Mouse (Mus musculus): ENCODE data around the gene Chd3.
A peak's percentile ranks its signal among the peaks of the same experiment; 100 is the strongest.
"Not testable (repeated sequence)": the region's sequence is repeated elsewhere in the genome, so short reads cannot be mapped to it uniquely, and the experiment has no call there.

Chd3 gene

DNA sequence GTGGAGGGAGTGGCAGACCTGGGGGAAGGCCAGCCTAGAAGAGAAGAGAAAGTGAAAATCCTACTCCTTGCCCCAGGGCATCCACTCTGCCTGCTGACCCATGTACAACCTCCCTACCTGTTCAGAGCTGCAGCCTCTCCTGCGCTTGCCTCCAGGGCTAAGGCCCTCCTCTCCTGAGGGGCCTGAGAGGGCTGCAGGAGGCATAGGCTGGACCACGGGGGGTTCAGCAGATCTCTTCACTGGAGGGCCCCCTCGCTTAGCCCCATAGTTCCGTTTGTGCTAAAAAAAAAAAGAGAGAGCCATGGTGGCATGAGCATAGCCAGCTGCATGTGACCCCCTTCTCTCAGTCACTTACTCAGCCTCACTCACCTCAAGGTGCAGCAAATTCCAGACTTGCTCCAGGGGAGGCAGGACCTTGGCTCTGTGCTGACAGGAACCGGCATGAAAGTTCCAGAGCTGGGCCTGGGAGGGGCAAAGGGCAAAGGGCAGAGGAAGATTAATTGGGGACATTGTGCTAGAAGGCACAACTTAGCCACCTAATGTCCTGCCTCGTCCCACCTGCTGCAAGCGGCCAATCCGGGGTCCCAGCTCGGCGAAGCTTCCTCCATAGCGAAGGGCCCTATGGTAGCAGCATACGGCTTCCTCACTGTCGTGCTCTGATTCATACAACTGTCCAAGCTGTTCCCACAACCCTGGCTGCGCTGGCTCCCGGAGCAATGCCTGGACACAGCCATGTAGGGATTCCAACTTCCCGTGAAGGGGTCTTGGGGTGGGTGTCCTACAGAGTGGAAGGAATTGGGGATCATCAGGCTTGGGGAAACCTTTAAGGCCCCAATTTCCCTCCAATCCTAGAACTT lies 37.9 kb upstream of the Chd3 start:
- DNase-seq (ENCODE audit: low spot score in 2 of 2): no peak

DNA sequence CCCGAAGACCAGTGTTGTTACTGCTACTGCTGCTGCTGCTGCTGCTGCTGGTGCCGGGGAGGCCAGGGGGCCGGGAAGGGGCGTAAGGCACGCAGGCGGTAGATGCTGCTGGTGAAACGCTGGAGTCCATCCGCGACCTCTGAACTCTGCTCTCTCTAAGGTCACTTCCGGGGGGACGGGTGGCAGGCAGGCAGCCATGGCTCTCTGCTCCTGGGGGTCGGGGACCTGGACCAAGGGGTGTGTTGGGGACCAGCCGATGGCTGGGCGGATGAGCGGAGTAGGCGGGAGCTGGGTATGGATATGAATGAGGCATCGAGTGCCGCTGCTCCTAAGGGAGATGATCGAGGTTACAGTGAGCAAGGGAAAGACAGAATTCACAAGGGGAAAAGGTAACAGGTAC lies 37.1 kb upstream of the Chd3 start:
- DNase-seq (ENCODE audit: low spot score in 2 of 2): no peak

DNA sequence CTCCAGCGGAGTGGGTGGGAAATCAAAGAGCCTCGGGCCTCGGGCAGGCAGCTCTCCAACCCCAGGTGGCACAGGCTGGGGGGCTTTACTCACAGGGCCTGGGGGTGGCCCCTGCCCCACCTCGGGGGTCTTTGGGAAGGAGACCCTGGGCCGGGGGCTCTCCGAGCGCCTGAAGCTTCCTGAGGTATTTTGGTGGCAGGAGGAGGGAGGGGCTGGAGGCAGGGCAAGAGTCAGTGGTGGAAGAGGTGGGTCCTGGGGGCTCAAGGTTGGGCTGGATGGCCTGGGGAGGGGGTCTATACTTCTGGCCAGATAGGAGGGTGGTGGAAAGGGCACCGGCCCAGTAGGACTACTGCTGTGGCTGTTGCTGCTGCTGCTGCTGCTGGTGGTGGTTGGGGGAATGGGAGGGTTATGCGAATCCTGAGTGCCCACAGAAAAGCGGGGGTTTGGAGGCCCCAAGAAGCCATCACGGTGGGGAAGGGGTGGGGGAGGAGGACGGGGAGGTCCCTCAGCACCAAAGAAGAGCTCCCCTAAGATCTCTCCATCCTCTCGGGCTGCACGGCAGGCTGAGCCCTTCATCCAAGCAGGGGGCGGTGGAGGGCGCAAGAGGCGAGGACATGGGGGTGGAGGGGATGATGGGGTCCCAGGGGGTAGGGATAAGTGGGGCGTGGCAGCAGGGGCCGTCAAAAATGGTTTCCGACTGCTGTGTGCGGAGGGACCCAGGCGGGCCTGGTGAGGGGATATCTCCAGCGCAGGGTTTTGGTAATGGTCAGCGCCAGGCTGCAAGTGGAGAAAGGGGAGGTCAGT lies 36.4 kb upstream of the Chd3 start:
- DNase-seq (ENCODE audit: low spot score in 2 of 2): no peak

DNA sequence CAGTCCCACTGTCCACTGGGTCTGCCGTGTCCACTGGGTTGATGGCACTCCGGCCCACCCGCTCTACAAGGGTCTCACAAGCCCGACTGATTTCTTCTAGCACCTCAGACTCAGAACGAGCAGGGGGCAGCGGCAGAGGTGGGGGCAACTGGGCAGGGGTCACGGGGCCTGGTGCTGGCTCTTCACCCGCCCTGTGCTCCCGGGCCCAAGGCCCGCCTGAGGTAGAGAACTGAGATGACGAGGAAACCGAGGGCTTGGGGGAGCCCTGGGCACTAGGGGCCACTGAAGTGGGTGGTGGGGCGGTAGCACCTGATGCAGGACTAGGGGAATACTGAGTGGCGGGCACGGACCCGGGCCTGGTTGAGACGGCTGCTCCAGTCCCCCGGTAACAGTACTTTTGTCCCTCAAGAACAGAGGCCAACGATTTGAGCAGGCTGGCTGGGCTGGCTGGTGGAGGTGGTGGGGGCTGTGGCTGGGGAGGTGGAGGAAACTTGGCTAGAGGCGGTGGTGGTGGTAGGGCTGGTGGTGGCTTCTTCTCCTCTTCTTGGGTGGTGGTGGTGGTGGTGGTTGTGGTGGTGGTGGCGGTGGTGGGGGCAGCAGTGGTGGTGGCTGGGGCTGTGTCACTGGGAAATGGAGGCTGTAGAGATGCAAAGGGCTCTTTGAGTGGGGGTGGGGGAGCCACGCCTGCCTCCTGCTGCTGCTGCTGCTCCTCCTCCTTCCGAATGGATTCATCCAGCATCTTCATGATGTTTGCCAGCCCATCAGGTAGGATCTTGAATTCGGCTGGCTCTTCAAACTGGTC lies 35.6 kb upstream of the Chd3 start:
- DNase-seq (ENCODE audit: low spot score in 2 of 2): no peak

DNA sequence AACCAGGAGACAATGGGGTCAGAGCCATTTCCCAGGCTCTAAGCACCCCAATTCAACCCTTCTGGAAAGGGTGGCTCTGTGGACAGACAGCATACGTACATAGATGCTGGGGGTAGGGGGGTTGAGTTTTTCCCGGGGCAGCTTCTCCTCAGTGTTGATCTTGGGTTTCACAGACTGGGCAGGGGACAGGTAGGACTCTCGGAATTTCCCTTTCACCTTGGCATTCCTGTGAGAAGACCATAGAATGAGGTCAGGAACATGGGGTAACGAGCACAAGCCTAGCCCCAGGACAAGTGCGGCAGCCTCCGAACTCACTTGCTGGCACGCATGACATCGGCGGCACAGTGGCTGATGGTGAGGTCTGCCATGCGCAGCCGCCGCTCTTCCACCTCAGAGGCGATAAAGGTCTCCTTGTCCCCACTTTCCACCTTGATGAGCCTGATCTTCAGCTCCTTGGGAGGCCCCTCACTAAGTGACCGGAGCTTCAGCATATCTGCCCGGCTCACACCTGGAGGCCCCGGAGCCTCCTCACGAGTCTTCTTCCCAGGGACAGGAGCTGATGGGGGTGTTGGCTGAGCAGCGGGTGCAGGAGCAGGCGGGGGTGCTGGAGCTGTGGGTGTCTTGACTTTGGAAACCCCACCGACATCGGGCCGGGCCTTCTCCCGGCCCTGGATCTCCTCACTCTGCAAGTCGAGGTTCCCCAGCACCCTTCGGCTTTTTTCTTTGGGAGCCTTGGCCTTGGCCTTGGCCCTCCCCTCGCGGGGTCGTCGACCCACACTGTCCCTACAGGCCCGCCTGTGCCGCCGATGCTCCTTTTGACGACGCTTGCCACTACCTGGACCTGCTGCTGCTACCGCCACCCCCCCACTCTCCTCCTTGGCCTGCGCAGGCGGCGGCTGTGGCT lies 34.7 kb upstream of the Chd3 start:
- DNase-seq (ENCODE audit: low spot score in 2 of 2): no peak

DNA sequence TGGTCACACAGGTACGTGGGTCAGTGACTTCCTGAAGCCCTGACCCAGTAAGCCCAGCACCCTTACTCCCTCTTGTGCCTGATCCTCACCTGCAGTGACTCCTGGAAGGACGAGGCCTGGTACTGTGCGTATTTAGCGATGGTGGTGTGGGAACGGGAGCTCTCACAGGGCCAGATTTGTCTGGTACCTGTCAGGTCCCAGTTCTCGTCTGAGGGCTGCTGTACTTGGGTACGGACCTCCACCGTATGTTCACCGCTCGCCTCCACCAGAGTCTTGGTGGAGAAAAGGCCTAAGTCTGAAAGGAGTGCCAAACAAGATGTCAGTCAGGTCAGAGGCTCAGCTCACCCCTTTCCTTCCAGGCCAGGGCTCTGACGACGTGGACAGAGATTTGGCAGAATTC lies 32.8 kb upstream of the Chd3 start:
- DNase-seq (ENCODE audit: low spot score in 2 of 2): no peak

DNA sequence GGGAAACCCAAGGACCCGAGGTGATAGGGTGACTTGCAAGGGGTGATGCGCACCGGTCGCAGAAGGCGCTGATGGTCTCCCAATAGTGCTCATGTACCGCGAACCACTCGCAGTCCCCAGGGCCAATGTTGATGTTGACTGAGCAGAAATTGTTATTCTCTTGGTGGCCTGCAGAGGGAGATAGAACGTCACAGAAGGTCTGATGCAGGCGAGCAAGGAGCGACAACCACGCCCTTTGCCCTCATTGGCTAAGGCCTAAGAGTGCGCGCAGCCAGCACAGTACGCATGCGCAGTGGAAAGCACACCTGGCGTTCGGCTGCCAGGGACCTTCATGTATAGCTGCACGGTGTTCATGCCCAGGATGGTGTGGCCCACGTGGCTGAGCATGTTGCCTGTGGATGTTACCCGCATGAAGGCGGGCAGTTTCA lies 32.0 kb upstream of the Chd3 start:
- DNase-seq (ENCODE audit: low spot score in 2 of 2): peak; percentile 87 to 92

DNA sequence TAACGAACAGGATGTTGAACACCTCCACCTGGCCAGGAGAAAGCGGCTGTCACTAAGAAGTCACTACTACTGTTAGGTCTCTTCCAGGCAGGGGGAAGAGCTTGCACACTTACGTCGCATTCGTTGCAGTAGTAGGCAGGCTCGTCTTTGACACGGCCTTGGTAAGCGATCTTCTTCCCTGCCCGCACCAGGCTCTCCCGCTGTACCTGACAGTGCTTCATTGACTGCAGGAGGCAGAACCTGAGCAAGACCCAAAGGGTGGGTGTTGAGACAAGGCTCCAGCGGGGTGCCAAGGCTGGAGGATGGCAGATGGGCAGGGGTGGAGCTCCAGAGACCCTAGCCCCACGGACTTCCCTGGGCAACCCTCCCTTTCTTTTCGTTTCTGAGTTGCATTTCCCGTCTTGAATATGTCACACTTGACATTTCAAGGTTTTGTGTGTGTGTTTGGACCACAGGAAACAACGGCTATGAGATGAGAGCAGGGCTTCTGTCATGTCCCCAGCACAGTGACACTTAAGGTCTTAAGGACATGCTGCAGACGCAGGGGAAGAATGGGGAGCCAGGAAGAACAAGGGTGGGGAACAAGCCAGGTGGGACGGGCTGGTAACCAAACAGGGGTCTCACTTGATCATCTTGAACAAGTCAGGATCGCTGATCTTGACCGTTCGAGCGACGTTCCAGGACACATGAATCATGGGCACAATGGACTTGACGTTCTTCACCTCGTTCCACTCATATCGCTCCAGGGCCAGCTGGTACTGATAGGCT lies 31.1 kb upstream of the Chd3 start:
- DNase-seq (ENCODE audit: low spot score in 2 of 2): no peak

DNA sequence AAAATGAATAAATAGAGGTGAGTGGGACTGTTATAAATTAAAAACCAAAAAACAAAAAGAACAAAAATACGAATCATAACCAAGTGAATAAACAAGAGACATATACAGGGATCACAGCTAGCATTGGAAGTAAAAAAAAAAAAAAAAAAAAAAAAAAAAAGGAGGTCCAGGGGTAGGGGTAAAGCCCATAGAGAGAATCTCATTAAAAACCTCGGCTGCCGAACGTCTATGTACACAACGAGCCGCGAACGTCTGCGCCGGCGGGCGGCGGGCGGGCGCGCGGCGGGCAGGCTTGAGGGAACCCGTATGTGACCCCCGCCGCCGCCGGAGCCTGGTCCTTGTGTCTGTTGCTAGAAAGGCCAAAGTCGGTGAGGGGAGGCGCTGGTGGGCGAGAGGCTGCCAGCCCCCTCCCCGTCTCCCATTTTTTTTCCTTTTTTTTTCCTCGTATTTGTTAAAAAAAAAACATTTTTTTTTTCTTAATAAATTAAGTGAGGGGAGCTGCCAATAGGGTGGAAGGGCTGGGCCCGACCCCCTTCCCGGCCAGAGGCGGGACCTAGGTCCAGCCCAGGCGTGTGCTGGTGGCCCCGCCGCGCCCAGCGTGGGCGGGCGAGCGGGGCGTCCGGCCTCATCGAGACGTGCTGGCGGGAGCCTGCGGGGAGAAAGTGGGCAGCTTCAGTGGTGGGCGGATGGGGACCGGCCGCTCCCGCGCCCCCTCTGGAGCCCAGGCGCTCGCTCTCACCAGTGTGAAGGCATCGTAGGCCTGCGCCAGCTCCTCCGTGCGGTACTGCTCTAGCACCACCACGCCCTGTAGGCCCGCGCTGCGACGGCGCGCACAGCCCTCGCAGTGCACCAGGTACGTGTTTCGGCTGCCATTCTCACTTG lies 30.2 kb upstream of the Chd3 start:
- DNase-seq (ENCODE audit: low spot score in 2 of 2): no peak

DNA sequence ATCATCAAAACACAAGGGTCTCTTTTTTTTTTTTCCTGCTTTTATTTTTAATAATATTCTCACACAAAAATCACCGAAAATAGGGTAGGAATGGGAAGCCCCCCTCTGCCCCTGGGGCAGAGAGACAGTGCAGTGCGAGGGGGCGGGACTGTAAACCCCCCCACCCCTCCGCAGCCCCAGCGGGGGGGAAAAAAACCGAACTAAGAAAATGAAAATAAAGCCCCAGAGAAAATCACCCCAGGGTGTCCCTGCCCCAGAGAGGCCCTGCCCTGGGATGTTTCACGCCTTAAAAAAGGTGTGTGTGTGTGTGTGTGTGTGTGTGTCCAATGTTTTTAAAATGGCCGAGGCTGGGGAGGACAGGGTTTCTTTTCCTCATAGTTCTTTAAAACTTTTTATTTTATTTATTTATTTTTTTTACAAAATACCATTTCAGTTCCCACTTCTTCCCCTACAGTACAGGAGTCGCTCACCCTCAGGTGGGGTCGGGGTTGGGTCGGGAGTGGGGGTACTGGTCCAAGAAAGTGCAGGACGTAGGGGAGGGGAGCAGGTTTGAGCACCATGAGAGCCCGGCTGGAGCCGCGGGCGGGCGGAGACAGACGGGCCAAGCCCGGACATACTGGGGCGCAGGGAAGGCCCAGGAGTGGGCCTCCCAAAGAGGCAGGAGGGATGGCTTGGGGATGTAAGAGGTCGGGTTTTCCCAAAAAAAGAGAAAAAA lies 29.4 kb upstream of the Chd3 start:
- no peak for DNase-seq (ENCODE audit: low spot score in 2 of 2)

DNA sequence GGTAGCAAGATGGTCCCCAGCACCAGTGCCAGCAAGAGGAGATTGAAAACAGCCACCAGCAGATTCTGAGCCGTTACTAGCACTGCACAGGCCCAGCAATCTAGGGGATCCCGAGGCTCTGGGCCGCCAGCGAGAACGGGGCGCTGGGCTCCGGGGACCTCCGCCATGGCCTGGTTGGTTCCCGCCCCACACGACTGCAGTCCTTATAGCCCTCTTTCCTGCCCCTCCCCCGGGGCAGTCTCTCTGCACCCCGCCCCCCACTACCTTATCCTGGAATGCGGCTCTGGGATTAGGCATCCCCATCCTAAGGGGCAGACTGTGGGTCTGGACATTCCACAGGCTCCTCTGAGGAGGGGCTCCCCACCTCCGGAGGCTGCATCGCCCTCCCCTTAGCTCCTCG lies 28.9 kb upstream of the Chd3 start, which contains the start of gene Tmem88:
TSS of gene Tmem88 (minus strand) at position 176 of the 400 bp plus-strand sequence.
- DNase-seq (ENCODE audit: low spot score in 2 of 2): no peak

DNA sequence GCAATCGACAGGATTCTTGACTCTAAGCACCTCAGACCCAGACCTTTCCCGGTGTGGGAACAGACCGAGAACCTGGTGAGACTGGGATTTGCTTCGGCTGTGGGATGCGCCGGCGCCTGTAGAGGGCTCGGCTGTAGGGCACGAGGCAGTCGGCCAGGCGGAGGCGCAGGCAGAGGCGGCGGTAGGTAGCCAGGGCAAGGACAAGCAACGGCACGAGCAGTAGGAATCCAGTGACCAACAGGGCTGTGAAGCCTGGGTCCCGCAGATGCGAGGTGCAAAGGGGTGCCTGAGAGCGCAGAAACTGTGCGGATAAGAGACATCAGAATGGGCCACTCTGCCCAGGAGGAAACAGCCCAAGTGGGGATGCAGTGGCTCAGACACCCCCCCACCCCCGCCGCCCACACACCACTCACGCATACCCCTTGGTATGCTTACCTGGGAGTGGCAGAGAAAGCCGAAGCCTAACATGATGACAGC lies 28.4 kb upstream of the Chd3 start:
- no peak for DNase-seq (ENCODE audit: low spot score in 2 of 2)

DNA sequence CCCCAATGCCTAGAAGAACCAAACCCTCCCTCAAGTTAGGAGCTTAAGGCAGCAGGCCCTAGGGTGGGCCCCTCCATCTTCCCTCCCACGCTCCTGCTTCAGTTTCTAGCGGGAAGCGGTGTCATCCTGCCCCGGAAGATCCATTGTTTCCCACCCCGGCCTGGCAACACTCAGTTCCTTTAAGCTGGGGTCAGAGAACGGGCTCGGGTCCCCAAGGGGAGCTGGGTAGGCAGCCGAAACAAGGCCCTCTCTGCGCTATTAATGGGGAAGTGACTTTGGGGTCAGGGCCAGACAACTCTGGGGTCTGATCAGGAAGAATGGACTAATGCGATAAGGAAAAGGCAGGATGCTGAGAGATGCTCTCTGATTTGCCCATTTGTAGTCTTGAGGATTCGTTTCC lies 27.6 kb upstream of the Chd3 start:
- no peak for DNase-seq (ENCODE audit: low spot score in 2 of 2)

DNA sequence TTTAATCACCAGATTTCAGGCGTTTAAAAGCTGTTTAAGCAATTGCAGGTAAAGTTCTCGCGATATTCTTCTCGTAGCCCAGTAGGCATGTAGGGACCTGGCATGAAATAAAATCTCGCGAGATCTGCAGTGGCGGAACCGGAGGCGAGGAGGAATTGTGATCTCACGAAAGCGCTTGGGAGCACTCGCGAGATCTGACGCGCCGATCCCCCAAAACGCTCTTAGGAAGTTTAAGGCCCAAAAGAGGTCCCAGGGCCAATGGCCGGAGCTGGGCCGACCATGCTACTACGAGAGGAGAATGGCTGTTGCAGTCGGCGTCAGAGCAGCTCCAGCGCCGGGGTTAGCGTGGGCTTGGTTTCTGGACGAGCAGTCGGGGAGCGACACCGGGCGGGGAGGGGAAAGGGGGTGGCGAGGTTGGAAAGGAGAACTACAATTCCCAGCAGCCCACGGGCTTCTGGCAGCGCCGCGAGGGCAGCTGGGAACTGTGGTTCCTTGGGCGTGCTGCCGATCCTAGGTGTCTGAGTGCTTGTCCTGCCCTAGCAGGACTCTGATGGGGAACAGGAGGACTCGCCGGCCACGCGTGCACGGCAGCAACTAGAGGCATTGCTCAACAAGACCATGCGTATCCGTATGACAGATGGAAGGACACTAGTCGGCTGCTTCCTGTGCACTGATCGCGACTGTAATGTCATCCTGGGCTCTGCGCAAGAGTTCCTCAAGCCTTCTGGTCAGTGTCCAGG lies 26.6 kb upstream of the Chd3 start:
- peak; percentile 94 to 97 for DNase-seq (ENCODE audit: low spot score in 2 of 2)

DNA sequence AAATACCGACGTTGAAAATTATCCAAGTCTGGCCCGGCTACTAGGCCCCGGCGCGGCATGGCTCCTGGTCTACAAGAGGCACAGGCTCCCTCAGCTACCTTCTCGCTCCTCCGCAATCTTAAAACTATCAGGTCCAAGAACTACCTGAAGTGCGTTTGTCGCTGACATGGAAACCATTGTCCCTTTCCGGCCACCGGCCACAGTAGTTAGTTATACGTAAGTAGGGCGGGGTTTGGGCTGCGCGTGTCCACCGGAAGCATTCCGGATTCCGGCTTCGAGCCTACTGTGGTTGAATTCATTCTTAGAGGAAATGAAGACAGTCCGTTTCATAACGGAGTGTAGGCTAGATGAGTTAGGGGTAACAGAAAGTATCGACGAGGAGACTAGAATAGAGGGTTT lies 26.0 kb upstream of the Chd3 start, which contains the start of the genes Naa38 and Cyb5d1:
TSS of gene Naa38 (plus strand) at position 253 of the 399 bp plus-strand sequence.
TSS of gene Cyb5d1 (minus strand) at position 397 of the 399 bp plus-strand sequence.
- DNase-seq (ENCODE audit: low spot score in 2 of 2): peak; percentile 90 to 92

DNA sequence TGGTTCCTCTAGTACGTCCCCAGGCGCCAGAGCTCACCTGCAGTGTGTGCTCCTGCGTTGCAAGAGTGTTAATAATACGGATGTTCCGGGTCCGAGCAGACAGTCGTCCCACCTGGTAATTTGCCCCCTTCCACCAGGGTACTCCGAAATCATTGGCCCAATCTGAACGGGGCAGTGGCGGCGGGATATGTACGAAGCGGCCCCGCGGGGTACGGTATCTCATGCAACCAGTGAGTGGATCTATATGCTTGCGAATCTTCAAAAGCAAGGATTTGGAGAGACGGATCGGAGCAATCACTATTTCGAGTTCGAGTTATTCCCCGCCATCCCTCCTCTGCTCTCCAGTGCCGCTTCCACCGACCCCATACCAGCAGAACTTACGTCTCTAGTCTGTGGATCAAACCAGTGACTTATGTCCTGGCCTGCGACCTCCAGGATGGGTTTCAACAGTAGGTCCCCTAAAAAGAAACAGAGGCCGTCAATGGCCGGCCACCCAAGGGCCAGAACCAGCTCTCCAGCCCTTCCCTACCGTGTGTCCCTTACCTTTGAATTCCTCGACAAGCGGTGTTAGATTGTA lies 25.5 kb upstream of the Chd3 start:
- DNase-seq (ENCODE audit: low spot score in 2 of 2): not testable (repeated sequence)

DNA sequence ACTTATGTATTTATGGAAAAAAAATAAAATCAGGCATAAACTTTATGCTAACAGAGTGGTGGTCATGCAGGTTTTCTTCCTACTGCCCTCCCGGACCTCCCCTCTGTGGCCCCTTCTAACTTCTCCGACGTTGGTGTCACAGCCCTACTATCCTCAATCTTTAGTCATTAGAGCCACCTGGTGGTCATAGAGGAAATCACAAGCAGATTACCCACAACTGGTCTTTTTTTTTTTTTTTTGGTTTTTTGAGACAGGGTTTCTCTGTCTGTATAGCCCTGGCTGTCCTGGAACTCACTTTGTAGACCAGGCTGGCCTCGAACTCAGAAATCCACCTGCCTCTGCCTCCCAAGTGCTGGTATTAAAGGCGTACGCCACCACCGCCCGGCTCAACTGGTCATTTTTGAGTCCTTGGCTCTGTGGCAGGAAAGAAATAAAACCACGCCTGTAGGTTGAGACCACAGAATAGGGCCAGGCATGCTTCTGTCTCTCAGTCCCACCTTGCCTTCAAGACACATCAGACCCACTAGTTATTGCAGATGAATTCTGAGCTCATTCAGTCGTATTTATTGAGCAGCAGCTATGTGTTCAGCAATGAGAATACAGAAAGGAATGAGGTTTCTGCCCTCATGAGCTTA lies 21.3 kb upstream of the Chd3 start:
- DNase-seq (ENCODE audit: low spot score in 2 of 2): no peak
